Mouse (Mus musculus) heart, postnatal 10 days (tissue): ENCODE results near the gene Tiam1. TPM values are rescaled to one million over a fixed set of nuclear protein-coding genes. Genes with fewer than 3 reads are reported as not detected.
A peak's percentile ranks its signal among the peaks of the same experiment; 100 is the strongest.

Experiments used
- DNase-seq, 2 experiments: peaks; one replicate each; pipeline ENCODE4 v3.0.0; 2021
- intact Hi-C: fragments of 180-260 bp; cut with DNase I; formaldehyde crosslinking; loops from one replicate; pipeline ENCODE4 v1.15.1; 2025
- total RNA-seq, 2 experiments: library from RNA; stranded (reverse); gene quantifications; 2 replicates each; pipeline ENCODE4 v1.2.3; 2021

The Tiam1 gene
- total RNA-seq, 2 experiments from 2014 or later = 11.4 to 12.0 TPM

GRCm38 (mm10) chr16:89817861-89818630 is 325.5 kb downstream of the Tiam1 start:
- intact Hi-C loops = loop anchor here (2.0 kb wide), 1 partner anchor 13 kb away; no protein-coding TSS in a partner anchor
- DNase-seq = peak in 1 of 2 experiments; percentile 22

GRCm38 (mm10) chr16:89817301-89817700 is 326.3 kb downstream of the Tiam1 start:
- intact Hi-C loops = no loop called here
- DNase-seq = no peak

GRCm38 (mm10) chr16:89816506-89817172 is 326.9 kb downstream of the Tiam1 start:
- intact Hi-C loops = no loop called here

GRCm38 (mm10) chr16:89813536-89813935 is 330.0 kb downstream of the Tiam1 start:
- no peak for DNase-seq
- intact Hi-C loops = no loop called here

More at GRCm38 (mm10) chr16:89816506-89817172, 326.9 kb downstream of the Tiam1 start:
- DNase-seq = no peak

- intact Hi-C loops = no loop called here
- no peak for DNase-seq
Measured at GRCm38 (mm10) chr16:89812891-89813290, 330.7 kb downstream of the Tiam1 start.

GRCm38 (mm10) chr16:89810398-89810797 is 333.2 kb downstream of the Tiam1 start:
- DNase-seq = no peak
- intact Hi-C loops = no loop called here

- intact Hi-C loops = no loop called here
- DNase-seq = no peak
Measured at GRCm38 (mm10) chr16:89808168-89808567, 335.4 kb downstream of the Tiam1 start.

- intact Hi-C loops = loop anchor here (2.0 kb wide), 1 partner anchor 13 kb away; no protein-coding TSS in a partner anchor
- no peak for DNase-seq
Measured at GRCm38 (mm10) chr16:89805946-89806345, 337.6 kb downstream of the Tiam1 start.

- DNase-seq = no peak
- intact Hi-C loops = loop anchor here (2.0 kb wide), 1 partner anchor 14 kb away; no protein-coding TSS in a partner anchor
Measured at GRCm38 (mm10) chr16:89805210-89805609, 338.4 kb downstream of the Tiam1 start.

GRCm38 (mm10) chr16:89801493-89801892 is 342.1 kb downstream of the Tiam1 start:
- DNase-seq = no peak
- intact Hi-C loops = no loop called here

- intact Hi-C loops = no loop called here
- no peak for DNase-seq
Measured at GRCm38 (mm10) chr16:89799772-89800171, 343.8 kb downstream of the Tiam1 start.

- intact Hi-C loops = no loop called here
- no peak for DNase-seq
Measured at GRCm38 (mm10) chr16:89796566-89796965, 347.0 kb downstream of the Tiam1 start.

GRCm38 (mm10) chr16:89789792-89790434 is 353.7 kb downstream of the Tiam1 start:
- no peak for DNase-seq
- intact Hi-C loops = no loop called here

GRCm38 (mm10) chr16:89785795-89786194 is 357.8 kb downstream of the Tiam1 start:
- intact Hi-C loops = no loop called here
- no peak for DNase-seq

- no peak for DNase-seq
- intact Hi-C loops = no loop called here
Measured at GRCm38 (mm10) chr16:89779705-89780104, 363.9 kb downstream of the Tiam1 start.

GRCm38 (mm10) chr16:89777450-89777849 is 366.1 kb downstream of the Tiam1 start:
- intact Hi-C loops = no loop called here
- no peak for DNase-seq

- DNase-seq = no peak
- intact Hi-C loops = loop anchor here (1.0 to 5.0 kb wide), 3 partner anchors 57 to 412 kb away; no protein-coding TSS in a partner anchor
Measured at GRCm38 (mm10) chr16:89774553-89774913, 369.0 kb downstream of the Tiam1 start.

- DNase-seq = peak; percentile 92 to 95
- intact Hi-C loops = loop anchor here (1.0 to 5.0 kb wide), 3 partner anchors 57 to 413 kb away; no protein-coding TSS in a partner anchor
Measured at GRCm38 (mm10) chr16:89773657-89774552, 369.7 kb downstream of the Tiam1 start.

- intact Hi-C loops = loop anchor here (5.0 to 10.0 kb wide), 3 partner anchors 244 to 1471 kb away; partner anchors contain the start of gene Grik1
- DNase-seq = no peak
Measured at GRCm38 (mm10) chr16:89765919-89766318, 377.6 kb downstream of the Tiam1 start.

GRCm38 (mm10) chr16:89765470-89765869 is 378.1 kb downstream of the Tiam1 start:
- peak; percentile 29 to 43 for DNase-seq
- intact Hi-C loops = loop anchor here (5.0 to 10.0 kb wide), 3 partner anchors 243 to 1471 kb away; partner anchors contain the start of gene Grik1
